Mouse (Mus musculus) regulatory T cell (primary cell): Measurements from ENCODE around the gene Wdfy3.
"Not testable (repeated sequence)": the region's sequence is repeated elsewhere in the genome, so short reads cannot be mapped to it uniquely, and the experiment has no call there.

ENCODE experiments used
- in situ Hi-C: fragments of 300-600 bp; cut with MboI, MseI; formaldehyde crosslinking; loops from one replicate; pipeline ENCODE4 v1.15.1; 2025; ENCODE audit warnings: high pct_unique_total_duplicates

Wdfy3 gene

DNA sequence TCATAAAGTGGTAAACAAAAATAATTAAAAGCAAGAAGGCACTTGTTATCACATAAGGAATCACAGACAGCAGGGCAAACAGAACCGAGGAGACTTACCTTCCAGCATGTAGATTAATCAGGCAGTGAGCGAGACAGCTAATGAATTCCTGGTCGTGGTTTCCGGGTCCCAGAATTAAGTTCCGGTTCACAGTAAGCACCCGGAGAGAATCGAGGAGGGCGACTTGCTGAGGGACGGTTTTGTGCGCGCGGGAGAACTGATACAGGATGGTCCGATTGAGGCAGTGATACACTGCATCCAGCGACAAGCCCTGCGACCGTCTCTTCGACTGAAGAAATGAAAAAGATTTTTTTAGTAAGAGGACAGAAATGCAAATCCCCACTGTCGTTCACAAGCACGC is 181.7 kb downstream of the Wdfy3 start:
- in situ Hi-C loops = no loop called here

GRCm38 (mm10) chr5:101885039-101885438 is 184.7 kb downstream of the Wdfy3 start:
- in situ Hi-C loops = no loop called here

DNA sequence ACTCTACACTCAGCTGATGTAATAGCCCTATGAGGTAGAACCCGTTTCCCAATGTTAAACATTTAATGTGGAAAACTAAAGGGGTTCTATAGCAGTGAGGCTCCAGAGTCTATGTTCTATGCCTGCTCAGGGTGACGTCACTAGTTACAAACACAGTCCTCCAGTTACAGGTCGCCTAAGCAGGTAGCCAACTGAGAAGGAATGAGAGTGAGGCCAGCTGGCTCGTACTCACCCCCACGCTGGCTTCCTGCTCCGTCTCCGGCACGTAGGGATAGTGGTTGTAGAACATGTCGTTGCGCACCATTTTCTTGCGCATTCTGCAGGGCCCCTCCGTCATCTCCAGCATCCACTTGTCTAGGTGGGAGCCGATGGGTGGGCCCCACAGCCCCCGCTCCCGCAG is 187.5 kb downstream of the Wdfy3 start:
- in situ Hi-C loops = no loop called here

DNA sequence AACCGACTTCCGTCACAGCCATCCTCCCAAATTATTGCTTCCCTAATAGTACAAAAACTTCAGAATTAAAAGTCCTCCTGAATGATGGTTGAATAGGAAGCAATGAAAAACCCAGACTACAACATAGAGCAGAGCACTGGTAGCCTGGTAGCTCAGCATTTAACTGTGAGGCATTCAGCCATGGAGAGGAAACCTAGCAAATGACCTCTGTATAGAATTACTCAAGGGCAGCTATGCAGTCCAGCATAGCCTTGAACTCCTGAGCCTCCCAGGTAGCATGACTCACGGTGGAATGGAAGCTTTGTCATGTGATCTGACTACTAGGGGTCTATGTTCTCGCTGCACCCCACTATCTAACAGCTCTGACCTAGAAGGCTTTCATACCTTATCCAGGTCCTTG is 189.8 kb downstream of the Wdfy3 start:
- in situ Hi-C loops = no loop called here

GRCm38 (mm10) chr5:101878403-101878802 is 191.3 kb downstream of the Wdfy3 start:
- in situ Hi-C loops = no loop called here

- in situ Hi-C loops = no loop called here
Observed at GRCm38 (mm10) chr5:101876185-101876584, 193.5 kb downstream of the Wdfy3 start.

GRCm38 (mm10) chr5:101866722-101867121 is 203.0 kb downstream of the Wdfy3 start:
- in situ Hi-C loops = no loop called here

DNA sequence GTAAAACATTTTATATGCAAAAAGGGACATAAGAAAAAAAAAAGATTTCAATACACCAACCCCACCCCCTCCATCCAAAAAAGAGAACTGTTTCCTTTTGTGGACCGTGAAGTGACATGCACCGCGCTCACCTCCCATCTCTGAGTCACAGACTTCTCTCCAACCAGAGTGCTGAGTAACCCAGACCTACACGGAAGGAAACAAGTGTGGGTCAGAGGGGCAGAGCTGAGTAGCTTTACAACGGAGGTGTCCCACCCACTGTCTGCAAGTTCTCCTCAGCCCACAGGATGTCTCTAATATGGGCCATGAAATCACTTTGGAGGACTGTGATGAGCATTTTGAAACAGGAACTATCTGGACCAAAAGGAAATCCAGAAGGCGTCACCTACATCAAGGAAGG is 205.8 kb downstream of the Wdfy3 start:
- in situ Hi-C loops = no loop called here

DNA sequence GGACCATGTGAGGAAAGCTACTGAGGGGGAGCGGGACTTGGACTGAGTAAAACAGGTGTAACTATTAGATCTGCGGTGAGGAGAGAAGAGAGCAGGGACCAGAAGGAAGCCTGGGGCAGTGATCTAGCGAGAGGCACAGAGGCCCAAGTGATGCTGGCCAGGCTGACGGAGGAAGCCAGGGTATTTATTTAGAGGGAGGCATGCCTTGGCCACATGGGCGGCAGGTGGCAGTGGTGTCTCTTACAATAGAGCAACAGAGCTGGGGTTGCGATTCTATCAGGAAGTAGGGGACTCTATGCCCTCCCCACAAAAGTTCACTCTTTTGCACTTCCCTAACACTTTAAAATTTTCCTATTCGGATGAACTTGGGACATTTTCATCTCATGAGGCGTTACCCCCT is 207.1 kb downstream of the Wdfy3 start:
- in situ Hi-C loops = no loop called here

DNA sequence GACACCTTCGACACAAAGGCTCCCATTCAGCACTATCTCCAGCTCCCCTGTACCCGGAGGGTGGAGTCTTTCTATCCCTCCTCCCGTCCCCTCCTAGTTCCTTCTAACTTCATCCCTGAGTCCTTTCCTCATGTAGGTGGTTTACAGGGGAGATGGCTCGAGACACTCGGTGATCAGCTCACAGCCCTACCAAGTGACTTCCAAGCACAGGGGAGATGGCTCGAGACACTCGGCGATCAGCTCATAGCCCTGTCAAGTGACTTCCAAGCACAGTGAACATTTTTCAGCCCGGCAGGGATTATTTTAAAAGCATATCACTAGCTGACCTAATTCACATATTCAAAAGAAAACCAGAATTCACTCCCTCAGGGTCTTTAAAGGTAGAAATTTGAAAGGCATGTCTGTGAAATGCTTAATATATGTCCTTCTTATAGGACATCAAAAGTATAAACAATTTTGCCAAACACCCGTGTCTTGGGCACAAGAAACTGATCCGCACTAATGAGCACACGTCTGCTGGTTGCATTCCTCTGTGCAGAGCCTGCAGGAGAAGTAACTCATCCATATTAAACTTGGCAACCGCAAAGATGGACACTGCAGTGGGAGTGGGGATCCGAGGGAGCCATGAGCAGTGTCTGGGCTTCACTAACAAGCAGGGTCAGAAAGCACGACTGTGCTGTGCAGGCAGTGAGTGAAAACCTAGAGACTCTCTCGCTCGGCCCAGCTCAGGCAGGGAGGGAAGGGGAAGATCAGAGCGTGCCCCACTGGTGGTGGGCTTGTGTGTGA is 207.7 kb downstream of the Wdfy3 start:
- in situ Hi-C loops = no loop called here

DNA sequence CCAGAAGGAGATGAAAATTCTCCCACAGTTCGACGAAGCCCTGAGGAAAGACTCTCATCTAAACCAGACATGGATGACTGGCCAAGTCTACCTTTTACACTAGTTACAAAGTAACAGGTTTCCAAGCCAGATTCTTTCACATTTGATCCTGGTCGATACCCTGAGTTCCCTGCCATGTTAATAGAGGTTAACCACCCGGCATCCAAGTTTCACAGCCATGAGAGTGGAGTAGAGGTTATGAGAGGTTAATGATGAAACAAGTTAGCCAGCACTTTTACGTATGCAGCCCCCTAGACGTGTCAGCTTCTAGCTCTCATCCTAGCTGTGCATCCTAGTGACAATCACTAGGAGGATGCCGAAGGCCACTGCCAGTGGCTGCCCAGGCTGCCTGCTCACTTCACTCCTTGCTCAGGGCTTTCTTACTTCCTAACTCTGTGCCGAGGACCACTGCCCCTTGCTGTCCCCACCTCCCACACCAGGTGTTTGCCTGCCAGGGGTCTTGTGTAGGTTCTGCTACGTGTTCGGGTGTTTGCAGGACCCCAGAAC is 210.8 kb downstream of the Wdfy3 start:
- in situ Hi-C loops = no loop called here

DNA sequence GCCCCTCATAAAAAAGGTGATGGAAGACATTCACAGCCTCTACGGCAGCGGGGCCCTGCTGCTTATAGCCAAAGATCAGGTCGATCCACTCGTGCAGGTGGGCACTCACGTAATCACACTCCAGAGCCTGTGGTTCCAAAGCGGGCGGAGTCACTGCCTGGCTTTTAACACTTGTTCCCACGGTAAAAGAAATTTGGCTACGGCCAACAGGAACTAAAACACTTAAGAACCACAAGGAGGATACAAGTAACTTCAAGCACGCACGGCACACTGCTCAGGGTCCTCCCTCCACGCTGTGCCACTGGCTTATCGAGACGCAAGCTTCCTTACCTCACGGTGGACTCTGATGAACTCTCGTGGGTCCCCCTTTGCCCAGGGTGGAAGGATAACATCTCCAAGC is 214.2 kb downstream of the Wdfy3 start:
- in situ Hi-C loops = no loop called here

- in situ Hi-C loops = no loop called here
Observed at GRCm38 (mm10) chr5:101854667-101855066, 215.1 kb downstream of the Wdfy3 start.

GRCm38 (mm10) chr5:101854100-101854499 is 215.6 kb downstream of the Wdfy3 start:
- in situ Hi-C loops = no loop called here

GRCm38 (mm10) chr5:101852116-101852680 is 217.5 kb downstream of the Wdfy3 start:
- in situ Hi-C loops = no loop called here

- in situ Hi-C loops = no loop called here
Observed at GRCm38 (mm10) chr5:101851133-101851532, 218.6 kb downstream of the Wdfy3 start.

DNA sequence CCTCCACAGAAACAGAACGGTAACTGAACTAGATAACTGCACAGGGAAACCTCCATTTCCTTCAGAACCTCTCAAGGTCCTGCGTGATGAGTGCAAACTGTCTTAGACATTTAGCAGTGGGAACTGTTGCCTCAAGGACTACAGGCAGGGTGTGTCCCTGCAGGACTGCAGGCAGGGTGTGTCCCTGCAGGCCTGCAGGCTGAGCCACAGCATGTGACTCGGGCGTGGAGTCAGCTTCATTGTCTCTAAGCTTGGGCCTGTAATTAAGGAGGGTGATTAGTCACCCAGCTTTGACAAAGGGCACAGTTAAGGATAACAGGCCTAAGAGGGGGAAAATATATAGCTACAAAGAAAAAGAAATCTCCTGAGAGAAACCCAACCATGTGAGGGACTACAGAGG is 222.0 kb downstream of the Wdfy3 start:
- in situ Hi-C loops = no loop called here

- in situ Hi-C loops = no loop called here
Observed at GRCm38 (mm10) chr5:101847323-101847722, 222.4 kb downstream of the Wdfy3 start.

DNA sequence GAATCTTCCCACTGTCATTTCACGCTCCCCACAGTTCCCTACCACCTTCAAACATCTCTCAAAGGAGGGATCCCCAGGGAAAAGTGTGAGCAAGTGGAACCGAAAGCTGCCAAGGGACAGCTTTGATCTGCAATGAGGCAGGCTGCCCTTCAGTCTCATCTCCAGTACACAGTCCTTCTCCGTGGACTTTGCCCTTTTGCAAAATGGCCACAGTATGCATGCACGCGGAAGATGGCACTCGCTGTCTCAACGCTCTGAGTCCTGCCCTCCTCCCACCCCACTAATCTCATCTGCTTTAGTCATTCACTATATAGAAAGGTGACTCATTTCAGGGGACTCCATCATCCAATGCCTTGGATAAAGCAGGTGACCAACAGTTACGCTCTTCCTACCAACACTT is 223.8 kb downstream of the Wdfy3 start:
- in situ Hi-C loops = no loop called here

DNA sequence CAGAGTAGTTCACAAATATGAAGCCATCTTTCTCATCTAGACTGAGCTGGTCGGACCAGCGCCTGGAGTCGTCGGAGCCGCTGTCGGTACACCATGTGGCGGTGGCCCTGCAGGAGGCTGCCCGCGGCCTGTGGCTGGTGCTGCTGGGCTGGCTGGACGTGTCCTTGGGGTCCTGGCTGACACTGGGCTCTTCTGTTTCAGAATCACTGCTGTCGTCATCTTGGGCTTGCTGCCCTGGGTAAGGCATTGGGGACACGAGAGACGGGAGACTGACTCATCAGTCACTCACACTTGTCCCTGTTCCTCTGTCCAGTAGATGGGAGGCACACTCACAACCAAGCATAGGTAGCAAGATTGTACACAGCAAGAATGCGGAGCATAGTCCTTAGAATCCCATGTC is 224.7 kb downstream of the Wdfy3 start:
- in situ Hi-C loops = no loop called here

DNA sequence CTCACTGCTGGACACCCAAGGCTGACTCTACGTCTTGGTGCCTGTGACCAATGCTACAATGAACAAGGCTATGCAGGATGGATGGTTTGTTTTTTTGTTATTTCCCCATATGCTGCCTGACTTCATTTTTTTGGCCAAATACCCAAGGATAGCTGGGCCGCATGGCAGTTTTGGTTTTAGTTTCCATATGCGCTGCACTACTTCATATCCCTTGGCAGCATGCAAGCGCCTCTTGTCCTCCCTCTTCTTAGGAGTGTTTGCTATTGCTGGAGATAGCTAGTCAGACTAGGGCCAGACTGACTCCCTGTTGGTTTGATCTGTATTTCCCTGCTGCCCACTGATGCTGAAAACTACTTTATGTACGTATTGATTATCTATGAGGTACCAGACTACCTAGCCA is 229.2 kb downstream of the Wdfy3 start:
- in situ Hi-C loops = no loop called here

DNA sequence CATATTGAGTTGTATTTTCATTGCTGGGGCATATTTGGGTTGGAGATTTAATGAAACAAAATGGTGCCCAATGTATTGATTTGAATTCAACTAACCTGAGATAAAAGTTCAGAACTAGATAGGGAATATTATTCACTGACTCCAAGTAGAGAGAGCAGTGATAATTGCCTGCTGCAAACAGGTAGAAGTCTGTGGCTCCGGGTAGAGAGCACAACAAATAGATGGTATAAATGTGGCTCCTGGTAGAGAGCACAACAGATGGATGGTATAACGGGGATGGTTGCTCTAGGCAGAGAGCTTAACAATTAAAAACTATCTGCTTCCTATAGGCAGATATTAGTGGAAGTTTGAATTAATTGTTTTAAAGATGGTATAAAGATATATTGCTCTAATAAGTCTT is 232.1 kb downstream of the Wdfy3 start:
- in situ Hi-C loops = not testable (repeated sequence)

GRCm38 (mm10) chr5:101836221-101836620 is 233.5 kb downstream of the Wdfy3 start:
- in situ Hi-C loops = no loop called here
